Mouse (Mus musculus): ENCODE measurements around the gene Mtfr1l. TPM values are rescaled to one million over a fixed set of nuclear protein-coding genes. Genes with fewer than 3 reads are reported as not detected.

Gene Mtfr1l
- polyA plus RNA-seq, 3 experiments from 2014 or later: 64.7 to 110 (median 89.2) TPM

DNA sequence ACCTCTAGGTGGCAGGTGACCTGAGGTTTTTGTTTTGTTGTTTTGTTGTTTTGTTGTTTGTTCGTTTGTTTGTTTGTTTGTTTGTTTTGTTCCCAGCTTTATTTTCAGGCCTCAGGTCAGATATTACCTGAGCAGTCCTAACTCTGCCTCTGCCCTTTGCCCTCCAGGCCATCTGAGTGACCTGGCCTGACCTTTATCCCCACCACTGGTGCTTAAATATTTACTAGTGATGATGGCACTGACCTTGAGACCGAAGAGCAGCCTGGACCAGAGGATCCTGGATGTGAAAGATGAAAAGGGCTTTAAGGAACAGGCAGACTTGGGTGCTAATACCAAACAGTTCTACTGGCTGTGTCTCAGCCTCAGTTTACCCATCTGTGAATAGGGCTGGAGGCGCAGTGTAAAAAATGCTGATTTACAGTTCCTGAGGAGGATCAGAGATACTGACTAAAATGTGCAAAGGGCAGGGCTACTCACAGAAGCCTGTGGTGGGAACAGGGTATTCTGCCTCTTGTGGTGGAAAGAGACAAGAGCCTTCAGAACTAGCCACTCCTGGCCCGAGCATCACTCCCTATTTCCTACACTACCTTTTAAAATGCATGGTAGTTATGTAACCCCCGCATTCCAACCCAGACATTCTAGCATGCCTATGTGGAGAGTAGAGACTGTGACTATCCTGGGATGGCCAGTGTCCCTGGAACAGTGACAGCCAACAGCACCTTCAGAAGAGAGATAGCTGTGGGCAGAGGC, 49.9 kb downstream of the Mtfr1l start:
- no peak for ATAC-seq

DNA sequence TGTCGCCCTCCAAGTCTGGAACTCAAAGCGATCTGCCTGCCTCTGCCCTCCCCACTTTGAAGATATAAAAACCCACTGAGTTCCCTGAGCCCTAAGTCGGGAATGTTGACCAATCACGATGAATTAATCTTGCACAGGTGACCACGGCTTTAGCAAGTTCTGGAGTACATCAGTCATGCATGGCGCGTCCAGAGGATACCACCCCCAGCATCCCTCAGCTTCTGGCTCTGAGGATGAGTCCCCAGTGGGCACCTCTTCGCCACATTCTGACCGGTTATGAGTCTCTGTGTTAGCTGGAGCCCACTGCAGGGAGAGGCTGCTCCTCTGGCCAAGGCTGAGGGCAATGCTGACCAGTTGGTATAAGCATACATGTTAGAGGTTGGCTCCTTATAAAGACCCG, 51.0 kb downstream of the Mtfr1l start:
- no peak for ATAC-seq

DNA sequence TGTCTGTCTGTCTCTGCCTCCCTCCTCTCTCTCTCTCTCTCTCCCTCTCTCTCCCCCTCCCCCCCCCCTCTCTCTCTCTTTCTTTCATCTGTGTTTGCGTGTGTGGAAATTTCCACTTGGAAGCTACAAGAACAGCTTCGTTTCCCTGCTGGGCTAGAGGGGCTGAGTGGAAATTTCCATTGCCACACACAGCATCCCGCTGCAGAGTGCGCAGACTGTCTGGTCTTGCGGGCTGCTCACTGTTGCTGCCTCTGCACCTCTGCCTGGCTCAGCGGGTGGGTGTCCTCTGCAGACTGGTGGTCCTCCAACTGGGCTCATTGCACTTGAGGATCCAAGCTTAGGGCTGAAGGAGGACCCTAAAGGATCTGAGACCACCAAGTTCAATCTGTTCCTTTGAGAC, 51.5 kb downstream of the Mtfr1l start:
- no peak for ATAC-seq

DNA sequence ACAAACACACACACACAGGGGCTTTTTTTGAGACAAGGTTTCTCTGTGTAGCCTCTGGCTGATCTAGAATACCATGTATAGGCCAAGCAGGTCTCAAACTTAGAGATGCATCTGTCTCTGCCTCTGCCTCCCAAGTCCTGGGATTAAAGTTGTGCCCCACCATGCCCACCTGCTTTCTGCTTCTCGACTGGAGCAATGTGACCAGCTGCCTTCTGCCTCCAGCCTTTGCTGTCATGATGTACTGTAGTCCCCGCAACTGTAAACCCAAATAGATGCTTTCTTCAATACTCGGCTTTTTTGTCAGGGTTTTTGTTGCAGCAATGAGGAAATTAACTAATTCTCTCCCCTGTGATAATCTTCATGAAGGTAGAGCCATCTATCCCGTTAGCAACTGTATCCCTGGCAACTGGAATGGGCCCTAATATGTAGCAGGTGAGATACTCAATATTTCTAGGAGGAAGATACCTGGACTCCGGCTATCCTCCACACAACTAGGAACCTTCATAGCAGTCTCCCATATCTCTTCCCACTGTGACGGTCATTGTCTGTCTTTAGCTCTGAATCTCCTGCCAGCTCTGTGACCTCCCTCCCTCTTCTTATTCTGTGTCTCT, 52.0 kb downstream of the Mtfr1l start:
- ATAC-seq: no peak

DNA sequence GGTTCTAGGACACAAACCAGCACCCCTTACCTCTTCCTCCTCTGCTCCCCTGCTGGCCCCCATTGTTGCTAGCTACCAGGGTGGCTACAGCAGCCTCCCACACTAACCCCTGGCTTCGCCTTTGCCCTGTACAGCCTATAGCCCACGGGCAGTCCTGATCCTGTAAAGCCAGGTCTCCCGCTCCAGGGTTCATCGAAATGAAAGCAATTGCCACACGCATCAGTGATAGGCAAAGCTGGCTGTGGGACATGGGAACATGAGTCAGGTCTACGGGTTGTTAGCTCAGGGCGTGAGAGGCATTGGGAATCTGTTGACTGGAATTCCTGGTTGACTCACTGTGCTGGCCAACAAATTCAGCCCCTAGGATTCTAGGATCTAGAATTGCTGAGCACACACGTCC, 52.7 kb downstream of the Mtfr1l start:
- no peak for ATAC-seq

DNA sequence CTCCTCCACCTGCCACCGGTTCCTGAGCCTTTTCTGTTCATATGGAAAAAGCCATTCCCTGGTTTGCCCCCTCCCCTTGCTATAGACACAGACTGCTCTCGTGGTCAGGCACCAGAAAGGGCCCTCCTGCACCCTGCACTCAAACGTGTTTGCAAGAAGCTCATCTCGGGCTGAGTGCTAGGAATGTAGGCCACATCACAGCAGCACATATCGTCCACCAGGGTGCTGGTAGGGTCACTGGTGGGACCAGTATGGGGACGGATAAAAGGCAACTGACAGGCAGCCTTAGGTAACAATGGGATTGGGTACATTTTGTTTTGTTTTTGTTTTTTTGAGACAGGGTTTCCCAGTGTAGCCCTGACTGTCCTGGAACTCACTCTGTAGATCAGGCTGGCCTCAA, 53.9 kb downstream of the Mtfr1l start:
- no peak for ATAC-seq

DNA sequence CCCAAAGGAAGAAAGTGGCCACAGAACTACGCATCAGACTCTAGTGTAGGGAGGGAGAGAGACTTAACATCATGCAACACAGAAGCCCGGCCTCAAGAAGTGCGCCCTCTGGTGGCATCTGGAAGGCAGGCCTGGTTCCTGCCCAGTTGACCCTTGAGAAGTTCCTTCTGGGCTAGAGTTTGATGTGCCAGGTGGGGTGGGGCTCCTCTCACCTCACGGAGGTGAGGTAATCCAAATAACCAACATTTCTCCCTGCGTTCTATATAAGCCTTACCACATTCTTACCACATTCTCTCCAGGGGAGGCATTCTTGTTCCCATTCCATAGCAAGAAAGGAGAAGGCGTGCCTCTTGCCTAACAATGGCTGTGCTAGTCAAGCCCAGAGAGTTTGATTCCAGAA, 54.3 kb downstream of the Mtfr1l start:
- ATAC-seq: peak; percentile 50

DNA sequence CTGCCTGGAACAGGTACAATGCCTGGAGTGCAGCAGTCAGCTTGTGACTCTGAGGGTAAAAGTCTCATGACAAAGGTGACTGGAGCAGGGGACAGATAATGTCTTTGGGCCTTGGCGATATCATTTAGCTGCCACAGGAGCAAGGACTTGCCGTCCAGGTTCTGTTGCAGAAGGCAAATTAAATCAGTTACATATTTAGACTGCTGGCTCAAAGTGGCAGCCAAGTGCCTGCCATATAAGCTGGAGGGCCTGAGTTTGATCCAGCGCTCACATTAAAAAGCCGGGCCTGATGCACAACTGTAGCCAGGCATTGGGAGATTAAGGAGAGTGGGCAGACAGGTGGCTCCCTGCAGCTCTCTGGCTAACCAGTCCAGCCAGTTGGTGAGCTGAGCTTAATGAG, 55.3 kb downstream of the Mtfr1l start:
- no peak for ATAC-seq

DNA sequence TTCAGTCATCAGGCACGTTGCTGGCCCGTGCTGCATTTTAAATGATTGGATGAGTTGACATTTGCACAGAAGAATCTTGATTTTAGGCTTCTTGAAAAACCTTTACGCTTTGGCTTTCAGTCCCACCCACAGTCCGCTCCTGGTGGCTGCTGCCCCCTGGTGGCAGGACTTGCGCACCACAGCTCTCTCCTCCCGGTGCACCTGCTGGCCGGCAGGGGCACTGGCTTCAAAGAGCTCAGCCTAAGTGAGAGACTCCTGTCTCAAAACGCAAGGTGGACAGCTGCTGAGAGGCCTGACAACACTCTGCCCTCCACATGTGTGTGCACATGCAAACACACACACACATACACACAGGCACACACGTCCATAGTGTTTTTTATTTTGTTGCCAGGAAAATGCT, 57.2 kb downstream of the Mtfr1l start:
- peak; percentile 96 for ATAC-seq

DNA sequence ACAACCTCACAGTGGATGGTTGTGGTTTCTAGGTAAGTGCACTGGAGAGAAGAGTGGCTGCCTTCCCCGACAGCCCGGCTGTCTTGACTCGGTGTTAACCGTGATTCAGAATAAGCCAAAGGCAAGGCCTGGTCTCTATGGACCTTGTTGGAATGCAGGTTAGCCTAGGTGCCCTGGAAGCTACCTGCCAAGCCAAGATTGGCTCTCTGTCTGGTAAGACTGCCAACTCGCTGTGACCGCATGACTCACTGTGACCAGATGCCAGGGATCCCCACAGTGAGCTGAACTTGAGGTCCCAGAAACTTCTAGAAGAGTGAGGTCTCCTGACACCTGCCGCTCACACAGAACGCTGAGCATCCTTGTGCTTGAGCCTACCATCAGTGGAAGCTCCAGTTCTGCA, 58.3 kb downstream of the Mtfr1l start:
- ATAC-seq: no peak

Other genes starting within 250 kb of the Mtfr1l start
- 10 to 100 TPM; 18.5 to 26.7 (median 23.7) TPM for gene Pdik1l, start 247.5 kb downstream of the Mtfr1l start, polyA plus RNA-seq (2017; shearing (Covaris generic))
- gene Trim63, start 220.3 kb downstream of the Mtfr1l start, polyA plus RNA-seq (2017; shearing (Covaris generic)): not detected
- gene Slc30a2, start 192.2 kb downstream of the Mtfr1l start, polyA plus RNA-seq (2017; shearing (Covaris generic)): under 1 TPM; 0.21 to 0.34 (median 0.29) TPM
- 1 to 10 TPM in 2 of 3 experiments, under 1 TPM in 1; 0.21 to 1.3 (median 1.0) TPM for gene Extl1, start 151.5 kb downstream of the Mtfr1l start, polyA plus RNA-seq (2017; shearing (Covaris generic))
- 1 to 10 TPM in 2 of 3 experiments, under 1 TPM in 1; 0.80 to 1.5 (median 1.2) TPM for gene Pafah2, start 139.1 kb downstream of the Mtfr1l start, polyA plus RNA-seq (2017; shearing (Covaris generic))
- gene Stmn1, start 67.1 kb downstream of the Mtfr1l start, polyA plus RNA-seq (2017; shearing (Covaris generic)): 100 to 1,000 TPM in 1 of 3 experiments, 10 to 100 TPM in 2; 62.2 to 637 (median 91.9) TPM
- 10 to 100 TPM; 22.5 to 35.0 (median 31.7) TPM for gene Paqr7, start 38.7 kb downstream of the Mtfr1l start, polyA plus RNA-seq (2017; shearing (Covaris generic))
- gene Aunip, start 24.4 kb downstream of the Mtfr1l start, polyA plus RNA-seq (2017; shearing (Covaris generic)): 1 to 10 TPM in 1 of 3 experiments, under 1 TPM in 2; 0.44 to 7.2 (median 0.94) TPM
- under 1 TPM; 0.44 to 0.63 (median 0.63) TPM for gene Selenon, start 16.8 kb upstream of the Mtfr1l start, polyA plus RNA-seq (2017; shearing (Covaris generic))
- gene Man1c1, start 168.9 kb upstream of the Mtfr1l start, polyA plus RNA-seq (2017; shearing (Covaris generic)): 1 to 10 TPM in 2 of 3 experiments, under 1 TPM in 1; 0.90 to 1.9 (median 1.1) TPM
- 10 to 100 TPM; 14.2 to 31.3 (median 24.4) TPM for gene Ldlrap1, start 232.6 kb upstream of the Mtfr1l start, polyA plus RNA-seq (2017; shearing (Covaris generic))